Mouse (Mus musculus): ENCODE measurements around the gene Arfrp1. TPM values are rescaled to one million over a fixed set of nuclear protein-coding genes. Genes with fewer than 3 reads are reported as not detected.

Gene Arfrp1
- polyA plus RNA-seq, 1 experiment from 2014 or later = 44.8 TPM

DNA sequence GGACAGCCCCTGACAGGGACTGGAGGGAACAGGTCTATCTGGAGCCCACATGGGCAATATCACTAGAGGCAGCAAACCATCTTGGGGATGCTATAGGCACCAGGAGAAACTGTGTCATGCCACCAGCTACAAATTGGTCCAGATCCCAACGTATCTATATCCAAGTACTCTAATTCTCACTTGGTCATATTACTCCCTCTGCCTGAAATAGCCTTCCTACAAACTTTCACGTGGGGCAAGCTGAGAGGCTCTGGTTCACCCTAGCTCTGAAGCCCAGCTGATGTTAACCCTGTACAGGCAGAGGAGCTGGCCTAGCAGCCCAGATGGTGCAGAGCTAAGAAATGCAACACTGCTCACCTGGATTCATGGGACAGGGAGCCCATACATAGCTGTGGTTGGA is 26.3 kb upstream of the Arfrp1 start:
- DNase-seq (ENCODE audit: low read depth, low spot score) = no peak
- ATAC-seq = no peak
- TF ChIP-seq CTCF (IDR thresholded peaks at IDR 0.05) = no peak
- no peaks in the 10 kb centered on the region for H3K27me3 ChIP-seq
- ChIA-PET CTCF (interaction anchor here (0.9 to 4.7 kb wide), 6 partner anchors 8 to 105 kb away, joined by 3 to 23 read pairs (median 6); partner anchors contain the start of gene Tpd52l2), POLR2A (no interaction called here)
- in situ Hi-C loops (cut with MboI; ENCODE audit: low pct_unique_long_range_greater_than_20kb) = loop anchor here (5.0 kb wide), 1 partner anchor 186 kb away; no protein-coding TSS in a partner anchor

DNA sequence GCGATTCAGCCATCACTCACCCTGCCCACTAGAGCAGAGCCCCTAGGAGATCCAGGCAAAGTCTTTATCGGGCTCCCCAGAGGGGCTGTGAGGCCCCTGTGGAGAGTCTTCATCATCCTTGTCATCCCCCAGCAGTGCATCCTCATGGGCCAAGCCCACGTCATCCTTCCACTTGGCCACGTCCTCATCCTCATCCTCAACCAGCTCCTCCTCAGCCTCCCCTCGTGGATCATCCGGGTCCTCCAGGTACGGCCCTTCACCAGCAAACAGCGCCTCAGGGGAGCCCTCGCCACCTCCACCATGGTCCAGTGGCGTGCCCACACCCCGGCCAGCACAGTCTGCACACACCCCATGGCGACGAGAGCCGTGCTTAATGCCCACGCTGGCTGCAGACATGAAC is 25.8 kb upstream of the Arfrp1 start:
- ATAC-seq = no peak
- no peak for TF ChIP-seq CTCF (IDR thresholded peaks at IDR 0.05)
- H3K27me3 ChIP-seq = no peaks in the 10 kb centered on the region
- DNase-seq (ENCODE audit: low read depth, low spot score) = no peak
- in situ Hi-C loops (cut with MboI; ENCODE audit: low pct_unique_long_range_greater_than_20kb) = loop anchor here (5.0 kb wide), 1 partner anchor 186 kb away; no protein-coding TSS in a partner anchor
- ChIA-PET POLR2A (no interaction called here), CTCF (interaction anchor here (1.9 to 4.7 kb wide), 2 partner anchors 14 to 20 kb away, joined by 8 to 23 read pairs; no protein-coding TSS in a partner anchor)

DNA sequence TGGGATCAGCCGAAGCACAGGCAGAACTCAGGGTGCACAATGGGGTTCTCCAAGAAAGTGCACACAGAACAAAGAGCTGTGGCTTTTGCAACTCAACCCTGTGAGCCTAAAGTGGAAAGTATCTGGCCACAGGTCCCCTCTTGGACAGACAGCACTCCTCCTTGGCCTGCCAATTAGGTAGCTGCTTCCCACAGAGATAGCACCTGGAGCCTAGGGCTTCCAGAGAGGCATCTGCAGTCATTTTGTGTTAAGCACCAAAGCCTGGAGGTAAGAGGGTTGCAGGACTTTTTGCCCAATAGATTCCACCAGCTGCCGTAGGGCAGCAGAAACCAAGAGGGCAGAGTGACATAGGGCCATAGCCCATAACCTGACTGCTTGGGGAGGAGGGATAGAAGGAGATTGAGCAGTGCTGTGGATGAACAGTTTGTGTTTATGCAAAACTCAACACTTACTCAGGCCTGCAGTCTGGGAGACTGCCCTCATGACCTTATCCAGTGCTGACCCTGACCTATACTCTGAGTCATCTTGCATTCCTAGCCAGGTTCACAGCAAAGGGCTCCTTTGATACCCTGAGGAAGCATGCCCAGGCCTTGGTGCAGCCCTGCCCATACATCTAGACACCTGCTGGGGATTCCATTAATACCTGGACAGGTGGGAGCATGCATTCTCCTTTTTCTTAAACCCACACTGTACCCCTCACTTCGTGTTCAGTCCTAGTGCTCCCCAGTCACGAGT is 25.1 kb upstream of the Arfrp1 start:
- in situ Hi-C loops (cut with MboI; ENCODE audit: low pct_unique_long_range_greater_than_20kb) = loop anchor here (5.0 kb wide), 1 partner anchor 187 kb away; no protein-coding TSS in a partner anchor
- peak; percentile 34 for ATAC-seq
- ChIA-PET POLR2A (interaction anchor here (0.7 kb wide), 2 partner anchors 130 to 290 kb away, joined by 3 to 4 read pairs; partner anchors contain the start of gene Dnajc5), CTCF (interaction anchor here (0.8 to 4.7 kb wide), 5 partner anchors 13 to 288 kb away, joined by 3 to 23 read pairs (median 7); no protein-coding TSS in a partner anchor)
- no peak for TF ChIP-seq CTCF (IDR thresholded peaks at IDR 0.05)
- no peak for DNase-seq (ENCODE audit: low read depth, low spot score)
- H3K27me3 ChIP-seq = no peaks in the 10 kb centered on the region

DNA sequence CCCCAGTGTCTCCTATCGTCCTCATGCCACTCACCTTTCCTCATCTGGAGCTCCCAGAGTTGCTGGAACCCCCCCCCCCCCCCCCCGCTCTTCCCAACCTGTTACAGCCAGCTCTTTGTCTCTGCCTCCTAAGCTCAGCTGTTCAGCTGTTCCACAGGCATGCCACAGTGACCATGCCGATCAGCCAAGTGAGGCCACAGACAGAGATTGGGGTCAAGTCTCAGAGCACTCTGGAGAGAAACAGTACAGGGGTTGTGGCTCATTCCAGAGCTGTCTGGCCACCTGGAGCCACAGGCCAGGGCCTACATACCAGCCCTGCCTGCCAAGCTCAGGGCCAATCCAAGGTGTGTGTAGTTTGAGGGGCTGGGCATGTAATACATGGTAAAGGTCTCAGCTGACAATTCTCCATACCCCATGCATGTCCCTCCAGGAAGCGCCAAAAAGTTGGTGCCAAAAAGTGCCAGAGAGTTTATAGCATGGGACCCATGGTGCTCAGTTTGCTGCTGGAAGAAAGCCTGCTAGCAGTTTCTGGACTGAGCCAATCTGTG is 21.5 kb upstream of the Arfrp1 start:
- POLR2A ChIA-PET = no interaction called here
- no peak for TF ChIP-seq CTCF (IDR thresholded peaks at IDR 0.05)
- ATAC-seq (no peak), DNase-seq (ENCODE audit: low read depth, low spot score) (no peak)
- CTCF ChIA-PET = interaction anchor here (1.8 kb wide), 1 partner anchor 11 kb away, joined by 13 read pairs; no protein-coding TSS in a partner anchor
- H3K27me3 ChIP-seq = no peaks in the 10 kb centered on the region
- in situ Hi-C loops (cut with MboI; ENCODE audit: low pct_unique_long_range_greater_than_20kb) = no loop called here

DNA sequence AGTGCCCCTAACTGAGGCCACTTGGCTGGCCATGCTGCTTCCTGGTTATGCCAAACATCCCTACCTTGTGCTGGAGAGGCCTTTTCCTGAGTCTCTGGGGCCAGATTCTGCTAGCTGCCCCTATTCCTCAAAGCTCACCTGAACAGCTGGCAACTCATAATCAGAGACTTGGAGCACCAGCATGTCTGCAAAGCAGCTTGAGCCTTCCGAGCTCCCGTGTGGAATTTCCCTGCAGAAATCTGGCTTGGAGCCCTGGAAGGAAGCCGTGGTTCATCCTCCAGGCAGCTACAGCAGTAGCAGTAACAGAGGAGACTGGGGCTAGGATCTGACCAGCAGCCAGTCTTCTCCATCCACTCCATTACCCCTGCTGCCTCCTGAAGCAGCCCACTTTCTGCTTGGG is 20.7 kb upstream of the Arfrp1 start:
- in situ Hi-C loops (cut with MboI; ENCODE audit: low pct_unique_long_range_greater_than_20kb) = no loop called here
- DNase-seq (ENCODE audit: low read depth, low spot score) = no peak
- no peak for ATAC-seq
- POLR2A ChIA-PET = interaction anchor here (0.5 kb wide), 1 partner anchor 209 kb away, joined by 5 read pairs; no protein-coding TSS in a partner anchor
- no peak for TF ChIP-seq CTCF (IDR thresholded peaks at IDR 0.05)
- CTCF ChIA-PET = interaction anchor here (0.9 to 1.8 kb wide), 2 partner anchors 10 to 80 kb away, joined by 3 to 13 read pairs; no protein-coding TSS in a partner anchor
- H3K27me3 ChIP-seq = no peaks in the 10 kb centered on the region

DNA sequence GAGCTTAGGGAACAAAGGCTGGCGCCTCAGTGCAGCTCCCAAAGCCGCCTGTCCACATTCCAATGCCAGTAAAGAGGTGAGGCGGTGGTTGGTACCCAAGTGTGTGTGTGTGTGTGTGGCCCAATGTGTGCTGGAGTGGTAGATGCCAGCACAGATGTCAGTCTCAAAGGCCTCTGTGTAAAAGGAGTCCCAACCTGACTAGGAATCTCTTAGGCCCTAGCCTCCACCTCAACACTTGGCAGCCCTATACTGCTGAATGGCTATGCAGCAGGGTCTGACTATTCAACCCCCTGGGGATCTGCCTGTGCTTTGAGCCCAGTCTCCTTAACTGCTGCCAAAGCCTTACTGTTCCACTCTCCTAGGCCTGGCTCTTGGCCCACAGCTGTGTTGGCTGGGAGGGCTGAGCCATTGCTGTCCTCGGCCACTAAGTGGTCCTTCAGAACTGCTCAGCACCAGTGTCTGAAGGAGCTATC is 19.8 kb upstream of the Arfrp1 start:
- POLR2A ChIA-PET = interaction anchor here (0.5 kb wide), 1 partner anchor 210 kb away, joined by 5 read pairs; no protein-coding TSS in a partner anchor
- ATAC-seq = no peak
- no peak for DNase-seq (ENCODE audit: low read depth, low spot score)
- in situ Hi-C loops (cut with MboI; ENCODE audit: low pct_unique_long_range_greater_than_20kb) = no loop called here
- H3K27me3 ChIP-seq = no peaks in the 10 kb centered on the region
- CTCF ChIA-PET = interaction anchor here (0.9 to 1.3 kb wide), 2 partner anchors 9 to 81 kb away, joined by 3 to 4 read pairs; no protein-coding TSS in a partner anchor
- no peak for TF ChIP-seq CTCF (IDR thresholded peaks at IDR 0.05)

DNA sequence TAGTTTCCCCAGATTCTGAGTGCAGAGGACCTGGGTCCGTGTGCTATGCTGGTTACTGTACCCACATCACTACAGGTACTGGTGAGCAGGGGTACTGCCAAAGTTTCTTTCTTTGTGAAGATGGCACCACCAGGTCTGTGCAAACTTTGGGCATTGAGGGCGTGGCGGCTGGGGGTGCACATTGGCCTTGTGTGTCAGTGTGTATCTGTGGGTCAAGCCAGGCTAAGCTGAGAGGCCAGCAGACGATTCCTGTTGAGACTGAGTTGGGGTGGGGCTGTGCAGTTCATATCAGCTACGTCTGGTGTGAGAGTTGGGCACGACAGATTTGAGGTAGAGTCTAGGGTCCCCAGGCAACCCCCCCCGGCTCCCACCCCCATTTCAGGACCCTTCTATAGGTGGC is 19.3 kb upstream of the Arfrp1 start:
- POLR2A ChIA-PET = no interaction called here
- no peak for TF ChIP-seq CTCF (IDR thresholded peaks at IDR 0.05)
- ATAC-seq (no peak), DNase-seq (ENCODE audit: low read depth, low spot score) (no peak)
- CTCF ChIA-PET = interaction anchor here (1.3 to 1.8 kb wide), 2 partner anchors 8 to 10 kb away, joined by 4 to 7 read pairs; no protein-coding TSS in a partner anchor
- in situ Hi-C loops (cut with MboI; ENCODE audit: low pct_unique_long_range_greater_than_20kb) = no loop called here
- no peaks in the 10 kb centered on the region for H3K27me3 ChIP-seq

DNA sequence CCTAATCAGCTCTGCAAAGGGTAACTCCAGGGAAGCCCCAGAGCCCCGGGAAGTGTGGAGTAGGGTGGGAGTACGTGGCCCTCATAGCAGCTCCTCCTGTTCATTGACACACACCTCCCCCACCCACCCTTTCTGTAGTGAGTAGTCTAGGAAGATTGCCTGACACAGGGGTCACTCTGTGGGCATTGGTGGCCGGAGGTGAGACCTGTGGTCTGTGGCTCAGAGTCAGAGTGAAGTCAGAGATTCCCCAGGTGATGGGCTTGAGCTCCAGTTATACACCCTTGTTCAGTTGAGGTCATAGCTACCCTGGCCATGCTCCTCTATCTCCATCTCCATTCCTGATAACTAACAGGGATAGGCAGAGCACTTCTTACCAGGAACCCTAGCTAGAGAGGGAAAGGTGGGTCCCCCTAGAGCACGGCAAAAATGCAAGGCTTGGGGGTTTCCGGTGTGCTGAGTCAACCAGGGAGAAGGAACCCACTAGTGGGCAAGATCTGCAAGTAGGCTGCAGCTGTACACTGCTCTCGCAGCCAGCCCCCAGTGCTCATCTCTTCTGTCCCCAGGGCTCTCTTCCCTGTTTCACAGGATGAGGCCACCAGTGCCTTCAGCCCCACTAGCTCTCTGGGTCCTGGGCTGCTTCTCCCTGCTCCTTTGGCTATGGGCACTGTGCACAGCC is 16.6 kb upstream of the Arfrp1 start:
- no peak for TF ChIP-seq CTCF (IDR thresholded peaks at IDR 0.05)
- DNase-seq (ENCODE audit: low read depth, low spot score) (no peak), ATAC-seq (no peak)
- in situ Hi-C loops (cut with MboI; ENCODE audit: low pct_unique_long_range_greater_than_20kb) = no loop called here
- H3K27me3 ChIP-seq = no peaks in the 10 kb centered on the region
- CTCF ChIA-PET = interaction anchor here (0.9 to 1.3 kb wide), 2 partner anchors 10 to 24 kb away, joined by 3 to 5 read pairs; no protein-coding TSS in a partner anchor
- POLR2A ChIA-PET = no interaction called here

DNA sequence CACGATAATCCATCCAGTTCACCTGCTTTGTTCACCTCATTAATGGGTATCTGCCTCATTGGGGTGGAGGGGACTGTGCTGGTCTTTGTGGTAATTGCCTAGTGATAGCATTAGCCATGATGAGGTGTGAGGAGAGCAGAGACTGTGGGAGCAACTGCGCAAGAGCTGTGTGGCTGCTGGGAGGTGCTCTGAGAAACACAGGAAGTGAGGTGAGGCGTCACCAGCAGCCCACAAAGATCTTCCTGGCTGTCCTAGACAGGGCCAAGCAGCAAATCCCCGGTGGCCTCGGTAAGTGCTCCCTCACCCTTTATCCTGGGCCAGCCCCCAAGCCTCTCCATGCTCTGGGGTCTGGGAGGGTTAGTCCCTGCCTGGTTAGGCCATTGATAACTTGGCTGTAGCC is 15.9 kb upstream of the Arfrp1 start:
- in situ Hi-C loops (cut with MboI; ENCODE audit: low pct_unique_long_range_greater_than_20kb) = no loop called here
- CTCF ChIA-PET = interaction anchor here (0.9 to 1.3 kb wide), 2 partner anchors 11 to 24 kb away, joined by 3 to 5 read pairs; no protein-coding TSS in a partner anchor
- ATAC-seq = no peak
- DNase-seq (ENCODE audit: low read depth, low spot score) = no peak
- POLR2A ChIA-PET = no interaction called here
- no peaks in the 10 kb centered on the region for H3K27me3 ChIP-seq
- no peak for TF ChIP-seq CTCF (IDR thresholded peaks at IDR 0.05)

DNA sequence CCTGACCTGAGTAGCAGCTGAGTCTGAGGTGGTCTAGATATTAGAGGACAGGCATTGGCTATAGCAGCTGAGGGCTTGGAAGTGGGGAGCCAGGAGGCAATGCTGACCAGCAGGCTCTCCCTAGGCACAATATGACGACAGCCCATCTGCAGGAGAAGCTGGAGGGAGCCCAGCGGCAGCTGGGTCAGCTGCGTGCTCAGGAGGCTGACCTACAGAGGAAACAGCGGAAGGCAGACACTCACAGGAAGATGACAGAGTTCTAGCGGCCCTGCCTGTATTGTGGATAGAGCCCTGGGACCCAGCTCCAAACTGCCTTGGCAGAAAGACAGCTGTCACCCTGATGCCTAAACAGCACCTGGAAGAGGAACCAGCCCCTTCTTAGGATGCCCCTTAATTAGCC is 15.0 kb upstream of the Arfrp1 start:
- in situ Hi-C loops (cut with MboI; ENCODE audit: low pct_unique_long_range_greater_than_20kb) = no loop called here
- CTCF ChIA-PET = no interaction called here
- H3K27me3 ChIP-seq = no peaks in the 10 kb centered on the region
- DNase-seq (ENCODE audit: low read depth, low spot score) (no peak), ATAC-seq (no peak)
- POLR2A ChIA-PET = no interaction called here
- TF ChIP-seq CTCF (IDR thresholded peaks at IDR 0.05) = no peak

Measured in Patski (cell line).